Mouse (Mus musculus) midbrain, embryonic 16.5 days (tissue): ENCODE measurements at regions not wholly inside any gene's neighbourhood (a gene's known extent, or its start where the extent isn't known, plus 50 kb on each side); places are given as distances from the start of the nearest gene placed in this dataset.

ENCODE experiments used
- ATAC-seq: fragments of 200-750 bp; cut with Nextera tagmentation; 2 replicates; pipeline ENCODE4 v1.8.0; 2017; ENCODE audit warnings: moderate TSS enrichment
- H3K27ac ChIP-seq: fragments of 300-500 bp; sonication (generic); 2 replicates; pipeline ENCODE4 v1.5.1; 2014; ENCODE audit warnings: mild to moderate bottlenecking, low read length, mixed read lengths
- H3K27me3 ChIP-seq: fragments of 300-500 bp; sonication (generic); 2 replicates; pipeline ENCODE4 v1.6.1; 2014; ENCODE audit warnings: low read depth, low read length, mixed read lengths; ENCODE audit not compliant: control insufficient read depth, insufficient read depth
- H3K36me3 ChIP-seq: fragments of 300-500 bp; sonication (generic); 2 replicates; pipeline ENCODE4 v1.6.1; 2014; ENCODE audit warnings: mild to moderate bottlenecking, low read length, moderate library complexity, mixed read lengths; ENCODE audit not compliant: control insufficient read depth, insufficient read depth
- H3K4me1 ChIP-seq: fragments of 300-500 bp; sonication (generic); 2 replicates; pipeline ENCODE4 v1.6.1; 2014; ENCODE audit warnings: mild to moderate bottlenecking, low read length, mixed read lengths; ENCODE audit not compliant: control insufficient read depth, insufficient read depth
- H3K4me2 ChIP-seq: fragments of 300-500 bp; sonication (generic); 2 replicates; pipeline ENCODE4 v1.6.1; 2014; ENCODE audit warnings: mild to moderate bottlenecking, low read length, mixed read lengths
- H3K4me3 ChIP-seq: fragments of 300-500 bp; sonication (generic); 2 replicates; pipeline ENCODE4 v1.5.1; 2014; ENCODE audit warnings: low read depth, mild to moderate bottlenecking, low read length, moderate library complexity, mixed read lengths
- H3K9ac ChIP-seq: fragments of 300-500 bp; sonication (generic); 2 replicates; pipeline ENCODE4 v1.6.1; 2014; ENCODE audit warnings: low read depth, low read length, mixed read lengths
- H3K9me3 ChIP-seq: fragments of 300-500 bp; sonication (generic); replicated peaks from 2 replicates; pipeline ENCODE4 v1.6.1; 2014; ENCODE audit warnings: mild to moderate bottlenecking, low read length, mixed read lengths; ENCODE audit not compliant: control insufficient read depth, poor library complexity, severe bottlenecking
- WGBS: fragments of 180-500 bp; shearing (Covaris S2); extraction: QIAGEN DNeasy Blood & Tissue Kit; methylation state at CpG from one replicate; pipeline ENCODE4 v1.1.7; 2014; 5-methylcytosine and 5-hydroxymethylcytosine counted together

GRCm38 (mm10) chr10:112742123-112742522 lies 186.7 kb downstream of the Atxn7l3b start:
- no peaks in the 10 kb centered on the region for H3K4me1 ChIP-seq
- H3K27ac ChIP-seq = no peak overlapping the region
- H3K9ac ChIP-seq = no peak overlapping the region
- H3K4me3 ChIP-seq = no peak overlapping the region
- WGBS = 93% methylated on average over 8 of the region's 8 CpGs
- no peaks in the 10 kb centered on the region for H3K27me3 ChIP-seq
- no peak overlapping the region for H3K4me2 ChIP-seq
- no peaks in the 10 kb centered on the region for H3K36me3 ChIP-seq
- no peak for ATAC-seq
- no peaks in the 10 kb centered on the region for H3K9me3 ChIP-seq
